Mouse (Mus musculus) midbrain, embryonic 16.5 days (tissue): ENCODE measurements at regions not wholly inside any gene's neighbourhood (a gene's known extent, or its start where the extent isn't known, plus 50 kb on each side); places are given as distances from the start of the nearest gene placed in this dataset.

ENCODE experiments used
- ATAC-seq: fragments of 200-750 bp; cut with Nextera tagmentation; 2 replicates; pipeline ENCODE4 v1.8.0; 2017; ENCODE audit warnings: moderate TSS enrichment
- H3K27ac ChIP-seq: fragments of 300-500 bp; sonication (generic); 2 replicates; pipeline ENCODE4 v1.5.1; 2014; ENCODE audit warnings: mild to moderate bottlenecking, low read length, mixed read lengths
- H3K27me3 ChIP-seq: fragments of 300-500 bp; sonication (generic); 2 replicates; pipeline ENCODE4 v1.6.1; 2014; ENCODE audit warnings: low read depth, low read length, mixed read lengths; ENCODE audit not compliant: control insufficient read depth, insufficient read depth
- H3K36me3 ChIP-seq: fragments of 300-500 bp; sonication (generic); 2 replicates; pipeline ENCODE4 v1.6.1; 2014; ENCODE audit warnings: mild to moderate bottlenecking, low read length, moderate library complexity, mixed read lengths; ENCODE audit not compliant: control insufficient read depth, insufficient read depth
- H3K4me1 ChIP-seq: fragments of 300-500 bp; sonication (generic); 2 replicates; pipeline ENCODE4 v1.6.1; 2014; ENCODE audit warnings: mild to moderate bottlenecking, low read length, mixed read lengths; ENCODE audit not compliant: control insufficient read depth, insufficient read depth
- H3K4me2 ChIP-seq: fragments of 300-500 bp; sonication (generic); 2 replicates; pipeline ENCODE4 v1.6.1; 2014; ENCODE audit warnings: mild to moderate bottlenecking, low read length, mixed read lengths
- H3K4me3 ChIP-seq: fragments of 300-500 bp; sonication (generic); 2 replicates; pipeline ENCODE4 v1.5.1; 2014; ENCODE audit warnings: low read depth, mild to moderate bottlenecking, low read length, moderate library complexity, mixed read lengths
- H3K9ac ChIP-seq: fragments of 300-500 bp; sonication (generic); 2 replicates; pipeline ENCODE4 v1.6.1; 2014; ENCODE audit warnings: low read depth, low read length, mixed read lengths
- H3K9me3 ChIP-seq: fragments of 300-500 bp; sonication (generic); replicated peaks from 2 replicates; pipeline ENCODE4 v1.6.1; 2014; ENCODE audit warnings: mild to moderate bottlenecking, low read length, mixed read lengths; ENCODE audit not compliant: control insufficient read depth, poor library complexity, severe bottlenecking
- WGBS: fragments of 180-500 bp; shearing (Covaris S2); extraction: QIAGEN DNeasy Blood & Tissue Kit; methylation state at CpG from one replicate; pipeline ENCODE4 v1.1.7; 2014; 5-methylcytosine and 5-hydroxymethylcytosine counted together

- Histone ChIP-seq H3K27ac (no peak overlapping the region), H3K4me1 (peaks cover 5% of the 10 kb centered on the region; the same call in 1 of the 2 replicates), H3K27me3 (no peaks in the 10 kb centered on the region), H3K4me2 (no peak overlapping the region; the same call in 1 of the 2 replicates), H3K9ac (no peak overlapping the region), H3K9me3 (no peaks in the 10 kb centered on the region), H3K36me3 (no peaks in the 10 kb centered on the region), H3K4me3 (no peak overlapping the region)
- 79% methylated on average over 10 of the region's 10 CpGs for WGBS
- peak; percentile 77 for ATAC-seq
These were observed 243.3 kb downstream of the Ccdc91 start for GRCm38 (mm10) chr6:147718713-147719490.

GRCm38 (mm10) chr6:147719539-147719938, 243.9 kb downstream of the Ccdc91 start:
- H3K36me3 ChIP-seq: no peaks in the 10 kb centered on the region
- ATAC-seq: no peak

GRCm38 (mm10) chr6:147723336-147723735, 247.7 kb downstream of the Ccdc91 start:
- Histone ChIP-seq H3K27ac (no peak overlapping the region), H3K4me2 (no peak overlapping the region), H3K27me3 (no peaks in the 10 kb centered on the region), H3K36me3 (no peaks in the 10 kb centered on the region), H3K9me3 (no peaks in the 10 kb centered on the region), H3K4me3 (no peak overlapping the region), H3K4me1 (peaks cover under 1% of the 10 kb centered on the region; the same call in 1 of the 2 replicates), H3K9ac (no peak overlapping the region)
- no peak for ATAC-seq
- 93% methylated on average over 5 of the region's 5 CpGs for WGBS

More at GRCm38 (mm10) chr6:147719539-147719938, 243.9 kb downstream of the Ccdc91 start:
- H3K4me1 ChIP-seq: peaks cover 5% of the 10 kb centered on the region; the same call in 1 of the 2 replicates
- H3K27ac ChIP-seq: no peak overlapping the region
- H3K4me3 ChIP-seq: no peak overlapping the region
- H3K27me3 ChIP-seq: no peaks in the 10 kb centered on the region
- no peaks in the 10 kb centered on the region for H3K9me3 ChIP-seq
- no peak overlapping the region for H3K9ac ChIP-seq
- H3K4me2 ChIP-seq: no peak overlapping the region
- 86% methylated on average over 8 of the region's 8 CpGs for WGBS

GRCm38 (mm10) chr6:147726987-147727386, 251.4 kb downstream of the Ccdc91 start:
- Histone ChIP-seq H3K9ac (no peak overlapping the region), H3K4me1 (no peaks in the 10 kb centered on the region), H3K4me2 (no peak overlapping the region), H3K4me3 (no peak overlapping the region), H3K27ac (no peak overlapping the region), H3K9me3 (no peaks in the 10 kb centered on the region), H3K27me3 (no peaks in the 10 kb centered on the region), H3K36me3 (no peaks in the 10 kb centered on the region)
- no peak for ATAC-seq
- WGBS: 85% methylated on average over 4 of the region's 4 CpGs

- Histone ChIP-seq H3K27ac (no peak overlapping the region), H3K9ac (no peak overlapping the region), H3K36me3 (no peaks in the 10 kb centered on the region), H3K4me3 (no peak overlapping the region), H3K4me2 (no peak overlapping the region), H3K4me1 (no peaks in the 10 kb centered on the region), H3K9me3 (no peaks in the 10 kb centered on the region), H3K27me3 (no peaks in the 10 kb centered on the region)
- WGBS: 62% methylated on average over 6 of the region's 6 CpGs
- ATAC-seq: no peak
These were observed 252.3 kb downstream of the Ccdc91 start for GRCm38 (mm10) chr6:147727644-147728533.

- H3K27ac ChIP-seq: no peak overlapping the region
- no peak for ATAC-seq
- H3K36me3 ChIP-seq: no peaks in the 10 kb centered on the region
- no peak overlapping the region for H3K9ac ChIP-seq
- H3K4me2 ChIP-seq: no peak overlapping the region
- no peaks in the 10 kb centered on the region for H3K27me3 ChIP-seq
- no peaks in the 10 kb centered on the region for H3K4me1 ChIP-seq
- no peak overlapping the region for H3K4me3 ChIP-seq
- no peaks in the 10 kb centered on the region for H3K9me3 ChIP-seq
These were observed 254.1 kb downstream of the Ccdc91 start for GRCm38 (mm10) chr6:147729721-147730120.

- WGBS: 87% methylated on average over 5 of the region's 5 CpGs
- no peak overlapping the region for H3K4me2 ChIP-seq
- H3K27ac ChIP-seq: no peak overlapping the region
- no peak for ATAC-seq
- H3K9me3 ChIP-seq: no peaks in the 10 kb centered on the region
- no peaks in the 10 kb centered on the region for H3K4me1 ChIP-seq
- no peak overlapping the region for H3K4me3 ChIP-seq
- no peaks in the 10 kb centered on the region for H3K36me3 ChIP-seq
- H3K27me3 ChIP-seq: no peaks in the 10 kb centered on the region
- no peak overlapping the region for H3K9ac ChIP-seq
These were observed 263.1 kb downstream of the Ccdc91 start for GRCm38 (mm10) chr6:147738621-147739325.

GRCm38 (mm10) chr6:147741446-147741845, 265.8 kb downstream of the Ccdc91 start:
- Histone ChIP-seq H3K4me3 (no peak overlapping the region), H3K4me1 (no peaks in the 10 kb centered on the region), H3K36me3 (no peaks in the 10 kb centered on the region), H3K9me3 (no peaks in the 10 kb centered on the region), H3K9ac (no peak overlapping the region), H3K27ac (no peak overlapping the region), H3K4me2 (no peak overlapping the region), H3K27me3 (no peaks in the 10 kb centered on the region)
- ATAC-seq: no peak
- 76% methylated on average over 7 of the region's 7 CpGs for WGBS
